Mouse (Mus musculus): ENCODE measurements at regions not wholly inside any gene's neighbourhood (a gene's known extent, or its start where the extent isn't known, plus 50 kb on each side); places are given as distances from the start of the nearest gene placed in this dataset.

- TF ChIP-seq ETS1 (IDR thresholded peaks at IDR 0.05; ENCODE audit: low read depth, low read length) (no peak), CTCF (IDR thresholded peaks at IDR 0.05 in 2 of 3, conservative IDR thresholded peaks at IDR 0.05 in 1 of 3; ENCODE audit: control insufficient read depth in 1 of 3, insufficient read depth in 1 of 3, low read depth in 2 of 3, low read length in 3 of 3, poor library complexity in 1 of 3, severe bottlenecking in 1 of 3) (no peak), POLR2AphosphoS5 (IDR thresholded peaks at IDR 0.05; ENCODE audit: borderline replicate concordance, low read depth, low read length) (no peak), POLR2AphosphoS2 (IDR thresholded peaks at IDR 0.05; ENCODE audit: low read length) (no peak), MYB (IDR thresholded peaks at IDR 0.05; ENCODE audit: low read depth, low read length) (no peak), POLR2A (IDR thresholded peaks at IDR 0.05; ENCODE audit: control insufficient read depth in 1 of 2, insufficient read depth in 1 of 2, low read depth in 1 of 2, low read length in 2 of 2, poor library complexity in 1 of 2) (no peak)
These were observed 226.6 kb downstream of the Irx1 start for GRCm38 (mm10) chr13:71736821-71737345.
